Mouse (Mus musculus) adrenal gland, adult 18-20 months (tissue): ENCODE measurements around the gene Cdkn2a. TPM values are rescaled to one million over a fixed set of nuclear protein-coding genes. Genes with fewer than 3 reads are reported as not detected.

Source experiments
- DNase-seq, 2 experiments: peaks; one replicate each; pipeline ENCODE4 v3.0.0; 2021 to 2022; ENCODE audit warnings: low spot score in 2 of 2
- total RNA-seq, 2 experiments: library from RNA; stranded (reverse); gene quantifications; 1 replicate in 1 of 2; 2 replicates in 1 of 2; pipeline ENCODE4 v1.2.3; 2021

The Cdkn2a gene
- total RNA-seq, 2 experiments from 2014 or later, result 8.3 to 9.0 TPM

DNA sequence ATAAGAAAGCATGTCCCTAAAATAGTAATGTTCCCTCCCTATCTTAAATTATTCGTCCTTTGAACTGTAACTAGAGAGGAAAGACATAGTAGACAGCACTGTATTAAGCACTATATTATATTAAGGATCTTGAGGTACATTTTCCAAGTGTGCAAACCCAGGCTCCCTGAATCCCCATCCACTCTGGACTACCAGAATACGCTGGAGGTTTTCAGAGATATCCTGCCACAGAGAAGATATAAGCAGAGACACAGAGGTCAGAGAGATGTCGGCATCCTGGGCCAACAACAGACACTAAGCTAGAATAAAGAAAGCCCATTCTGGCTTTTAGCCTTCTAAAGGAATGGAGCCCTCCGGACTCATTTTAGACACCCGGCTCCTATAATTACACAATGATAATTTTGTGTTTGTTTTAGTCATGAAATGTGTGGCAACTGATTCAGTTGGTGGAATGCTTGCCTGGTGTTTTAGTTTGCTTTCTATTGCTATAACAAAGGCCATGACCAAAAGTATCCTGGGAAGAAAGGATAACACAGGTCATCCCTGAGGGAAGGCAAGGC lies 17.0 kb downstream of the Cdkn2a start:
- DNase-seq, result no peak

DNA sequence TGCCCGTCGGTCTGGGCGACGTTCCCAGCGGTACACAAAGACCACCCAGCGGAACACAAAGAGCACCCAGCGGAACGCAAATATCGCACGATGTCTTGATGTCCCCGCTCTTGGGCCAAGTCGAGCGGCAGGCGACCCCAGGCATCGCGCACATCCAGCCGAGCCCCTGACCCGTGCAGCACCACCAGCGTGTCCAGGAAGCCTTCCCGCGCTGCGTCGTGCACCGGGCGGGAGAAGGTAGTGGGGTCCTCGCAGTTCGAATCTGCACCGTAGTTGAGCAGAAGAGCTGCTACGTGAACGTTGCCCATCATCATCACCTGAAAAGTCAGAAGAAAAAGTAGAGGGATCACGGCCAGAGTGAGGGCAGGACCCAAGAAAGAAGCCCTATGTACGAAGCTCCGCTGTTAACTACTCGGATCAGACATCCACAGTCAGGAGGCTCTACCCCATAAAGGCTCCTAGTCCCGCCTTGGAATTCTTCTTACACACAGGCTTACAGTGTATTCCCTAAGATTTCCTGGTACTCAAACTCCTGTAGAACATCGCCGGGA lies 17.7 kb downstream of the Cdkn2a start:
- no peak for DNase-seq

DNA sequence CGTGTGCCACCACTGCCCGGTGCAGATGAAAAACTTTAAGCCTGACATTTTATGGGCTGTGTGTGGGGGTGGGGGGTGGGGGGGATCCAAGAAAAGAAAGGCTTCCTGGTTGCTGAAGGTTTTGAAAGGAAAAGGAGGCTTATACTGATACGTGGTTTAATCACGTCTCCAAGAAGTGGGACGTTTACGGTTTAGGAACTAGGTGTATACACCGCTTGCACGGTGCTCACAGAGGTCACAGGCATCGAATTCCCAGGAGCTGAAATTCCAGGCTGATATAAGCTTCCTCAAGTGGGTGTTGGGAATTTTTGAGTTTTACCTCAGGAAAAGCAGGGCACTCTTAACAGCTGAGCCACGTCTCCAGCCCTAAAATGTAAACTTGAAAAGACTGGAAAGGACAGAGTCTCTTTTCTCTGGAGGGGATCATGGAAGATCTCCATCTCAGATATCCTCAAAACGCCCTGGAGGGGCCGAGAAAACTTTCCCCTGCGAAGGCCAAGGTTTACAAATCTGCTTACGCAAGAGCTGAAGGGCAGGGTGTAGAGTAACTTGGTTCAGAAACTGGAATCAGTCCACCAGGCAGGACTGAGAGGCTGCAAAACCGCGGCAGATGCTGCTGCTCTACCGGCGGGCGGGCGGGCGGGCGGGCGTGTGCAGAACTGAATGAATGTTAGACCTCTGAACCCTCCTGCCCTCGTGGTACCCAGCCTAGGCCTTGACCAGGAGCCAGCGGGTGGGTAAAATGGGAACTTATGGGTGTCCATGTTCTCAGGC lies 18.5 kb downstream of the Cdkn2a start:
- DNase-seq, result no peak

DNA sequence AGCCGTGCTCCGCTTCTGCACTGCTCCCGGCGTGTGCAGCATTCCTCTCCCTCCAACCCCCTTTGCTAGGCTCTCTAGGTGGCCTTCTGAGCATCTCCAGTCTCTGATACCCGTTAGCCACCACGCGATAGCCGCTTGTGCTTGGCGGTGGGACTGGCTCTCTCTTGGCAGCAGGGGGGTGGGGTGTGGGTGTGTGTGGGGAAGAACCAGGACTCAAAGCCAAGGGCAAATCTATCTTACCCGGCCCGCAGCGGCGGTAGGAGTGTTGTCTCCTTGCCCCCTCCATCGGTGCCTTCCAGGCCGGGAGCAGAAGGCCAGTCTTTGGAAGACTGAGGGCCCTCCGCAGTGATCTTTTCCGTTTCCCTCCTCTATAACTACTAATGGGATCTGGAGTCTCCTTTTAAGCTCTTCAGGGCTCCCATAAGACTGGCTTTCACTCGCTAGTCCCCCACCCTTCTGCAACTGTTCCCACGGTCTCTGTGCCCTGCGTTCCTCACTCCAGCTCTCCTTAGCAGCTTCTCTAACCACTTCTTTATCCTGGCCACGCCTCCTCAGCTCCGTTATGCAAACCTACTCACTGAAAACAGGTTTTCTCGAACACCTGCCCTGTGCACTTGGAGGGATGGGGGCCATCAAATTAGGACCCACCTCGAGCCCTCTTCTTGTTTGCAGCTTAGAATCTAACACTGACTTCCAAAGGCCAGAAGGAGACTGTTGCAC lies 19.5 kb downstream of the Cdkn2a start:
- DNase-seq, result no peak

DNA sequence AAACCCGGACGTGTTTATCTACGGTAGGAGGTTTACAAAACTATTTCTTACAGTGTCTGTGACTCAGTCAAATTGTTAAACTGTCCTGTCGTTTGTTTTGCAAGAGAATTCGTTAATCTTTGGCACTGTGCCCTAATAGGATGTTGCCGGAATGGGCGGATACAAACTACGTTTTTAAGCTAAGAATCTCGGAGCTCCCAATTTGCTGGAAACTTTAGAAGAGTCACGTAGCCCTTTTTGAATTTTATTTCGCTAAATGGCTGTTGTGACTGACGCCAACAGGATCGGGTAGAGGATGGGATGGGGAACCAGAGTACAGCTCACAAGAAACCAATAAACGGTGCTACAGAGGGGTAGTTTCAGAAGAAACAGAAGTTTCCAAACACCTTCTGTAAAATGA lies 20.4 kb downstream of the Cdkn2a start:
- no peak for DNase-seq

DNA sequence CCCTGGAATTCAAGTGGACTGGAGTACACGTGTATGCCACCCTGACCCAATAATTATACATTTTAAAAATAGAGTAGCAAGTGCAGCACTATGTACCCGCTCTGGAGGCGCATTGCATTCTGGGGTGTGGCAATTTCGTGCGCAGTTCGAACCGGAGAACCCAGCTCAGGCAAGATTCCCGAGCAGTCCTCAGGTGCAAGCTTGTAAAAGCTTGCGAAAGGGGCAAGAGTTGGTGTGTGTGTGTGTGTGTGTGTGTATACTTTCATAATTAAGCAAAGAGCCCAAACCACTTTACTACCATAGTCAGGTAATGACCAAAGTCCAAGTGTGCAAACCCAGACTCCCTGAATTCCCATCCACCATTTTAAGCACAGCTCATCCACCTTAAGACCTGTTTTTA lies 20.9 kb downstream of the Cdkn2a start:
- DNase-seq, result no peak

DNA sequence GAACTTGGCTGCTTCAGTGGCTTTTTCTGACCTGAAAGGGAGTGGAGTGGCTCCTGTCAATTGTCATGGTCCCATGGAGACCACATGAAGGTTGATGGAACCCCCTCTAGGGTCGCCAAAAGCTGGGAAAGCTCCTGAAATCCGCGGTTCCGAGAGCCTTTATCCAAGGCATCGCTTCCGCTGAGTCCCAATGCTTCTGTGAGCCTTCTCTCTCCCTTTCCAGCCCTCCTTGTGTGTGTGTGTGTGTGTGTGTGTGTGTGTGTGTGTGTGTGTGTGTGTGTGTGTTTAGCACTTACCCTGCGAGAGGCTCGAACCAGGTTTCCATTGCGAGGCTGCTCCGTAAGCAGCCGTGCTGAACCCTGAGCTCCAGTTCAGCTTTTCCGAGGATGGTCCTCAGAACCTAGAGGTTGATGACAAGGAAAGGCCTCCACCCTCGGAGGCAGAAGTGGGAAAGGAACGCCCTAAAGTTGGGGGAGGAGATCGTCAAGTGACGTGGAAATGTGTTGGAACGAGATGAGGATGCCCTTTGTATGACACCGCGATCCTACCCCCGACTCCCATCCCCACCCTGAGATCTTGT lies 21.4 kb downstream of the Cdkn2a start:
- no peak for DNase-seq

DNA sequence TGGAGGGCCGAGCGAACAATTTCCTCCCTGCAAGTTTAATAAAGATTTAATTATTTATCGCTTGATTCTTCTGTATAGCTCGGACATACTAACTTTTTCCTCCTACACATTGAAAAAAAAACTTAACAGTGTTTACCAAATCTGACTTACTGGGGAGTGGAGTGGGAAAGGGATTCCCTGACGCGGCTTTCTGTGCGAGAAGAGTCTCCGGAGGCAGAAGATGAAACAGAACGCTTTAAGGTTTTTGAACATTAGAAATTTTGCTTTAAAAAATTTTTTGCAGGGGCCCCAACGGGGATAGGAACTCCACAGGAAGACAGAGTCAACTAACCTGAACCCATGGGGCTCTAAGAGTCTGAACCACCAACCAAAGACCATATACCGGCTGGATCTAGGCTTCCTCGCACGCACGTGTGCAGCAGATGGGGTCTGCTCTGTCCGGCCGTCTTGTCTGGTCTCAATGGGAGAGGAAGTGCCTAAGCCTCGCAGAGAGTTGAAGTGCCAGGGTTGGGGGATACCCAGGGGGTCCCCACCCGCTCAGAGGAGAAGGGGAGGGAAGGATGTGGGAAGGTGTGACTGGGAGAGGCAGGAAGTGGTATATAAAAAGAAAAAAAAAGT lies 22.2 kb downstream of the Cdkn2a start:
- DNase-seq, result no peak

DNA sequence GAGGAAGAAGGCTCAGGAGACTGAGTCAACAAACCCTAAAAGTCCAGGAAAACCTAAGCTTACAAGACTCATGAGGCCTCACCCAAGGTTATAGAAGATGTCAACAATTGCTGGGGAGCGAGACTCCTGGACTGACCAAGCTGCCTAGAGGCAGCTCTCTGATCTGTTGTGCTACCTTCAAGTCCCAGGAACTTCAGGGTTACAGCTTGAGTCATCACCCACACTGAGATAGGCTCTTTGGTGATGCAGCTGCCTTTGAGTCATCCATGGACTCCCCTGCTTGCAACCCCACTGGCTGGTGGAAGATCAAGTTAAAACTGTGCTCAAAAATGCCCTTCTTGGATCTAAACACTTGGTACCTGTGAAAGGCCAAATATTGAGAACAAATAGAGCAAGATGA lies 36.7 kb downstream of the Cdkn2a start:
- DNase-seq, result no peak

DNA sequence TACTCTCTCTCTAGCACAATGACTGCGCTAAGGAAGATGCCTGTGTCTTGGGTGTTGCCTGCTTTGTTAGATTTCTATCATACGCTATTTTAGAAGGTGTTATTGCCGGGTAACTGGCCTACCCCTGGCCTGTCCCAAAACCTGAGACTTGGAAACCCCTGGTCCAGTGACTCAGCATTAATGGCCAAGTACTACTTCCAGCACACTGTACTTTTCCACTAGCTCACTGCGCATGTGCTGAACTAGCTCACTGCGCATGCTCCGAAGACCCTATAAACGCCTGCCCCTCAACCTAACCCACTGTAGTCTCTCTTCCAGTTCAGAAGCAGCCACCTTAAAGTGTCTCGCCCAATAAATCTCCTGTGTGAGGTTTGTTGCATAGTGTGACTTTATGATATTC lies 60.0 kb downstream of the Cdkn2a start:
- DNase-seq, result no peak

Other genes starting within 250 kb of the Cdkn2a start
- 10 to 100 TPM; 26.4 to 44.8 TPM for gene Mtap, start 157.5 kb downstream of the Cdkn2a start, total RNA-seq
- 10 to 100 TPM; 11.3 to 12.8 TPM for gene Cdkn2b, start 16.4 kb upstream of the Cdkn2a start, total RNA-seq